Mouse (Mus musculus) stomach, postnatal 0 days (tissue): ENCODE measurements around the gene Rfxank.

Source experiments
- CTCF ChIP-seq: IDR thresholded peaks from 2 replicates; pipeline ENCODE4 v1.5.1; 2016; ENCODE audit warnings: antibody characterized with exemption, low read depth, mild to moderate bottlenecking, moderate library complexity
- EP300 ChIP-seq: optimal IDR thresholded peaks from 2 replicates; pipeline ENCODE3; 2016; ENCODE audit warnings: antibody characterized with exemption

GRCm38 (mm10) chr8:70157240-70157800, 18.4 kb upstream of the Rfxank start:
- TF ChIP-seq CTCF (no peak), EP300 (no peak)
